Mouse (Mus musculus): ENCODE measurements around the gene Gm3415.
"Not testable (repeated sequence)": the region's sequence is repeated elsewhere in the genome, so short reads cannot be mapped to it uniquely, and the experiment has no call there.

Gene Gm3415

GRCm38 (mm10) chr5:146555836-146556235 lies at the start of gene Gm3415:
TSS of gene Gm3415 (plus strand) at chr5:146556136.
- not testable (repeated sequence) for DNase-seq (ENCODE audit: low read depth, low spot score)

DNA sequence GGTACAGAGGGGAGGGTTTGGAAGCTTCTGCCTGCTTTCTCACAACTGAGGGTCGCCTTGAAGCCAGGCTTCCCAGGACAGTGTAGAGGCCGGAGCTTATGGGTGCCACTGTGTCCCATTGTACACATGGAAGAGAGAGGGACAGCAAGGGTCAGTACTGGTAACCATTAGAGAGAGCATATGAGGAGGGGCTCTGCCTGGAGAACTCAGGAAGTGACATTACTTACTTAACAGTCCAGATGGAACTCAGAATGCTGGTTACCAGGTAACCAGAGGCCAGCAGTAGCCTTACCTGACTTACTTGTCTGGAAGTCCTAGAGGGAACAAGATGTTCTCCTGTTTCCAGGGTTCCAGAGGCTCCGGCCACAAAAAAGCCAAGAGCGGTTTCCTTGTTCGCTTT lies 42.1 kb upstream of the Gm3415 start, which contains the start of gene Gm3402:
Gene Gm3402 (plus strand): TSS at position 301 of the 400 bp plus-strand sequence.
- not testable (repeated sequence) for DNase-seq (ENCODE audit: low read depth, low spot score)

GRCm38 (mm10) chr5:146525501-146525900 lies 30.4 kb upstream of the Gm3415 start, which contains the start of gene Gm3404:
TSS of gene Gm3404 (plus strand) at chr5:146525801.
- DNase-seq (ENCODE audit: low read depth, low spot score), result not testable (repeated sequence)

DNA sequence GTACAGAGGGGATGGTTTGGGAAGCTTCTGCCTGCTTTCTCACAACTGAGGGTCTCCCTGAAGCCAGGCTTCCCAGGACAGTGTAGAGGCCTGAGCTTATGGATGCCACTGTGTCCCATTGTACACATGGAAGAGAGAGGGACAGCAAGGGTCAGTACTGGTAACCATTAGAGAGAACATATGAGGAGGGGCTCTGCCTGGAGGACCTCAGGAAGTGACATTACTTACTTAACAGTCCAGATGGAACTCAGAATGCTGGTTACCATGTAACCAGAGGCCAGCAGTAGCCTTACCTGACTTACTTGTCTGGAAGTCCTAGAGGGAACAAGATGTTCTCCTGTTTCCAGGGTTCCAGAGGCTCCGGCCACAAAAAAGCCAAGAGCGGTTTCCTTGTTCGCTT lies 18.6 kb upstream of the Gm3415 start, which contains the start of gene Gm3409:
Gene Gm3409 (plus strand): TSS at position 301 of the 400 bp plus-strand sequence.
- DNase-seq (ENCODE audit: low read depth, low spot score), result not testable (repeated sequence)

DNA sequence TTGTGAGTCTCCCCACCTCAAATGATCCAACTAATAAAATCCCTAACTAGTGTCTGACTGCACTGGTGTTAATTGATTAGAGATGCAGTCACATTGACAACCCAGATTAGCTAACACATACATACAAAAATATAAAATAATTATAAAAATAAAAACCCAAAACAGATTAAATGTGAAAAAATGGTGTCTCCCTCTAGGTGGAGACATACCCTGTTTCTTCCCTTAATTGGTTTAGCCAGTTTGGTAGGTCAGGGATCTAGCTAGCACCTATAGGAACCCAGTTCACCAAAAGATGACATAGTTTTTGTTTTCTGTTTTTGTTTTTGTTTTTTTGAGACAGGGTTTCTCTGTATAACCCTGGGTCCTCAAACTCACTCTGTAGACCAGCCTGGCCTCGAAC lies 8.3 kb downstream of the Gm3415 start:
- no peak for DNase-seq (ENCODE audit: low read depth, low spot score)

DNA sequence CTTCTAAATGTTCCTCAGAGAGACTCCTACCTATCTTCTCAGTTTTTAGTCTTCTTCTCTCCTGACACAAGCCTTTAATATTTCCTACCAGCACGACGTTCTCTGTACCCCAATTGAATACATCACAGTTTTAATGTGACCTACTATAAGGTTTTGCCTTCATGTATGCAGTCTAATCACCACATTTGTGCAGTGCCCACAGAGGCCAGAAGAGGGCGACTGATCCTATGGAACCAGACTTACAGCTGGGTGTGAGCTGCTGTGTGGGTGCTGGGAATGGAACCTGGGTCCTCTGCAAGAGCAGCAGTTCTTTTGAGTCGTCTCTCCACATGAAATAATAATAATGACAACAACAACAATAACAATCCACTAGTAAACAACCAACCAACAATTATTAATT lies 11.1 kb downstream of the Gm3415 start:
- DNase-seq (ENCODE audit: low read depth, low spot score), result peak; percentile 38

GRCm38 (mm10) chr5:146570179-146570578 lies 14.2 kb downstream of the Gm3415 start:
- not testable (repeated sequence) for DNase-seq (ENCODE audit: low read depth, low spot score)

DNA sequence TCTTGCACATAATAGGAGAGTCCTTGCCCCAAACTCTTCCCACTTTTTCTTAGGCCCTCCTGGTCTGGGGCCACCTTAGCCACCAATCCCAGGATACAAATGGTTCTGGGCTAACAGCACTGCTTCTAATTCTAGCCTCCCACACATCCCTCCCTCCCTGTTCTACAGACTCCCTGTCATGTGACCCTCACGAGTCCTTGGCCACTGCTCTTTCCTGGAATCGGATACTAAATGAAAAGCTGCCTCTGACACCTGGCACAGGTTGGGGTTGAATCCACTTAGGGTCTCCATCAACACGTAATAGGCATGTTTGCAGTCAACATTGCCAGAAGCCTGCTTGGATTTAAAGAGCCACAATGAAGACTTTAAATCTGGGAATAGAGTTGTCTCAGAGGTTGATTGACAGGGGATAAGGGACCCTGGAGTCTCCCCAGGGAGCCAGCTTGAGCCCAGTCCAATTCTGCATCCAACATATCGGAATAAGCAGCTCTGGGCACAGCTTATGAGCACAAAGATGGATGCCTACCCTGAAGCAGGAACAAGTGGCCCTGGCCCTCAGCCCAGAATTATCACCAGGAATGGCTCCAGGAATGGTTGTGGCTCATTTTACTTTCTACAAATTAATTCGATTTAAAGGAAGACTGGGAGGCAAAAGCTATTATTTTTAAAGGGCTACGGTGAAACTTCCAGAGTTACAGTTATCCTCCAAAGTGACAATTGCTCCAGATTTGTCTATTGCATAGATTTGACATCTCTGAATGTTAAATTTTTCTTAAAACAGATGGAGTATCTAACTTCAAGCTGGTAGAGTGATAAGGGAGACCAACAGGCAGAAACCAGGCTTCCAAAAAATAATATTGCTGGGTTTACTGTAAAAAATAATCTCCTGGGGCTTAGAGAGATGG lies 16.1 kb downstream of the Gm3415 start:
- not testable (repeated sequence) for DNase-seq (ENCODE audit: low read depth, low spot score)

DNA sequence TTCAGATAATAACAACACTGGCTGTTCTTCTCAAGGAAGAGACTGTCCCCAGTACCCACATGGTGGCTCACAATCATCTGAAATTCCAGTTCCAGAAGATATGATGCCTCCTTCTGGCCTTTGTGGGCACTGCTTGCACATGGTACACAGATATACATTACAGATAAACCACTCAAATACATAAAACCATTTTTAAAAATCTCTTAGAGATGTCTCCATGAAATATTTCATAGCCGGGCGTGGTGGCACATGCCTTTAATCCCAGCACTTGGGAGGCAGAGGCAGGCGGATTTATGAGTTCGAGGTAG lies 16.8 kb downstream of the Gm3415 start:
- DNase-seq (ENCODE audit: low read depth, low spot score), result not testable (repeated sequence)

GRCm38 (mm10) chr5:146576668-146577067 lies 20.7 kb downstream of the Gm3415 start:
- DNase-seq (ENCODE audit: low read depth, low spot score), result peak; percentile 3

- no peak for DNase-seq (ENCODE audit: low read depth, low spot score)
Observed at GRCm38 (mm10) chr5:146584156-146584477, 28.2 kb downstream of the Gm3415 start.

- no peak for DNase-seq (ENCODE audit: low read depth, low spot score)
Observed at GRCm38 (mm10) chr5:146584478-146585306, 28.8 kb downstream of the Gm3415 start, which contains the start of gene Gpr12. TSS of gene Gpr12 (minus strand) at chr5:146585239.

GRCm38 (mm10) chr5:146585307-146585651 lies 29.3 kb downstream of the Gm3415 start:
- DNase-seq (ENCODE audit: low read depth, low spot score), result no peak

DNA sequence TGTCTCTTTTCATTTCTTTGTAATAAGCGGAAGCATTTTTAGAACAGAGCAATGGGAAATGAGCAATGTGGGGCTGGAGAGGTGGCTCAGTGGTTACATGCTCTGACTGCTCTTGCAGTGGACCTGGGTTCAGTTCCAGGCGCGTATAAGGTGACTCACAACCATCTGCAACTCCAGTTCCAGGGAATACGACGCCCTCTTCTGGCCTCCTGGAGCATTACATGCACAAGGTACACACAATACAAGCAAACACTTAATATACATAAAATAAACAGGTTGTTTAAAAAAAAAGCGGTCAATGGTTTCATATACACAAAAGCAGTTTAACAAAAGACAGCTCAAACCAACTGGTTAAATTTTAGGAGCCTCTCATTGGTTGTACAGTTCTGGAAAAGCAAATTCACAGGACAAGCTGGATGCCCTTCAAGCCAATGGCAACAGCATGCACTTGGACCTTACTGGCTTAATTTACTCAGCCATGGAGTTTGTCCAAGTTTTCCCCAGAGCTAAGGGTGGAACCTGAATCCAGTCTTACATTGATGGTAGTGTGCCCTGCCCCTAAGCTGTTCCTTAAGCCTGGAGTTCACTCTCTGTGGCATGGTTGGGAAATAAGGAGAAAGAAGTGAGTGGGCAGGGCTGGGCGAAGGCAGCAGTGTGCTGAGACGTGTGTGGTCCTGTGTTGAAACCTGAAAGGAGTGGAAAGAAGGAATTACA lies 30.6 kb downstream of the Gm3415 start:
- no peak for DNase-seq (ENCODE audit: low read depth, low spot score)

- DNase-seq (ENCODE audit: low read depth, low spot score), result peak; percentile 12
Observed at GRCm38 (mm10) chr5:146590987-146591386, 35.1 kb downstream of the Gm3415 start.

- DNase-seq (ENCODE audit: low read depth, low spot score), result no peak
Observed at GRCm38 (mm10) chr5:146591636-146592035, 35.7 kb downstream of the Gm3415 start.

DNA sequence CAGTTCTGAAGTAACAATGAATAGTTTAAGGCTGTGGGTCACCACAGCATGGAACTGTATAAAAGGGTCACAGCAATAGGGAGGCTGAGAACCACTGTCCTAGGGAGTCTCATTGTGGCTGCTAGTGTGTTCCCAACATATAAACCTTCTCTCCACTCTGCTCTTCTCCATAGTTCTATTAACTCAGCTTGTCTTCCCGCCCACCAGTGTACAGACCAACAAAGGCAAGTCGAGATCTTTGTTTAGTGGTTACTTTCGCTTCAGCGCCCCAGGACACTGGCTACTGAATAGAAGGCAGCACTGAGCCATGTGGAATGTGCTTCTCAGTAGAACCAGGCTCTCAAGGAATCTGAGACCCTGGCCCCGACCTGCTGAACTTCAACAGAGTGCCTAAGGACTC lies 36.6 kb downstream of the Gm3415 start:
- DNase-seq (ENCODE audit: low read depth, low spot score), result no peak

DNA sequence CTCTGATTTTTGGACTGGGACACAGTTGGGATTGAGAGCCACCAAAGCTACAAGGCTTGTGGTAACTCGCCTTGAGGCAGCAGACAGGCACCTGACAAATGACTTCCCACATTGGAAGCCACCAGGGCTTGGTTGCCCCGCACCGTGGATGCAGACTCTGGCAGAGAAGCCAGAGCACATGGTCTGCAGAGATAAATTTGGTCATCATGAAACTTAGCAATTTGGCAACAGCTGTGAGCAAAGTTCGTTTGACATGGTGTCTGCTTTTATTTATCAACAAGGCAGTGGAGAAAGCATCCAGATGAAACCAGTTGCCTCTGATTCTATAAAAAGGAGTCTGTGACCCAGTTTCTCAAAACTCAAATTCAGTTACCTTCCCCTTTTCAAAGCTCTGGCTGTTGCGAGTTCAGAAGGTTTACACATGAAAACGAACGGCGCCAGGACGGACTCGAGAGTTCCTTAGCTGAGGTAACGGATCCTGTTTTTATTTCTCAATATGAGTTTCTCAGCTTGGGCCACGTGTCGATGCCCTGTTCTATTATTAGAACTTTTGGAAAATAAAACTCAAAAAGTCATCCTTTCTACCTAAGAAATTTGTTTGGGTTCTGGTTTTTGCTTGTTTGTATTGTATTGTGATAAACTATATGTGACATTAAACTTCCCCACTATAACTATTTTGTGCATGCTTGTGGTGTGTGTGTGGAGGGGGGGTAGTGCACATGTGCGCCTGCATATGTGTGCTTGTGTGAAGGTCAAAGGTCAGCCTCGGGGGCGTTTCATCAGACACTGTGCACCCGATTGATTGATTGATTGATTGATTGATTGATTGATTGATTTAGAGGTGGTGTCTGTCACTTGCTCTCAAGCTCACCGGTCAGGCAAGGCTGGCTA lies 40.9 kb downstream of the Gm3415 start:
- no peak for DNase-seq (ENCODE audit: low read depth, low spot score)

DNA sequence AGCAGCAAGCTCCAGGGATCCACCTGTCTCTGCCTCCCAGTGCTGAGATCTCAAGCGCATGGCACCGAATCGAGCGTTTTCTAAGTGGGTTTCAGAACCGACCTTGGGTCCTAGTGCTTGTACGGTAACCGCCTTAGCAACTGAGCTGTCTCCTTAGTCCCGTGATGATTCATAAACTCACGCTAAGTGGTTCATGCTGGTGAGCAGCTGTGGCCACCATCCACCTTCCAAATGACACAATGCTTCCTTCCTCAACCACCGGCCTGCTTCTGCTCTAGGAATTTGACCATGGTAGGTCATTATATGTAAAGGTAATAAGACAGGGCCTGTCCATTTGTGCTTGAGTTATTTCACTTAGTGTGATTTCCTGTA lies 41.6 kb downstream of the Gm3415 start:
- no peak for DNase-seq (ENCODE audit: low read depth, low spot score)

DNA sequence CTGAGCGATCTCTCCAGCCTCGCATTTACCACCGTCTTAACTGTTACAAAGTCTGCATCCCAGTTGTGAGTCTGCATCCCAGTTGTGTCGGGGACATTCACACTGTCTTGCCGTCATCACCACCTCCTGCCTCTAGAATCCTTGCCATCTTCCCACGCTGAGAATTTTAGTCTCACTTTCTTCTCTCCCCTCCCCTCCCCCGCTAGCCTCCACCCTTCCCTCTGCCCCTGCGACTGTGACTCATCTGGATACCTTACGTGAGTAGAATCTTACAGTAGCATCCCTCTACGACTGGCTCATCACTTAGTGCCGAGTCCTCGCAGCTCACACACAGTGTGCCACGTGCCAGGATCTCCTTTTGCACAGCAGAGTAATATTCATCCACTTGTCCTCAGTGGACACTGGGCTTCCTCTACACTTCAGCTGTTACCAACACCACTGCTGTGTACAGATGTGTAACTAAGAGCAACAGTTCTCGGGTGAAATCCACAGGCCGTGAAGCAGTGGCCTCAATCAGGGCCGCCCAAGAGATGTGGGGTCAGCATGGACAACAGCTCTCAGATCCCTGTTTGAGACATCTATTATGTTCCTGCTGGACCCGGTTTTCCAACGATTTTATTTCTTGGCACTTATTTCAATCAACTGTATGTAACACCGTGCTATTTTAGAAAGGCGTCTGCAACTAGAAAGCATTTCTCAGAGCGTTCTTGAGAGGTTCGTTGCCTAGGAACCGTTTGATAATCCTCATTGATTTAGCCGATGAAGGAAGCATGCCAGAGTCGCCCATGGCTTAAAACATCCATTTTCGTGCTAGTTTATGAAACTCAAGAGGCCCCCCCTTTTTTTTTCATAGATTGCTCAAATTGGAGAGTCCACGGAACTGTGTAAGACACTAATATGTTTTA lies 42.5 kb downstream of the Gm3415 start:
- no peak for DNase-seq (ENCODE audit: low read depth, low spot score)

Measured in CD4-positive, CD25-positive, alpha-beta regulatory T cell, adult 2 months (primary cell).